Mouse (Mus musculus): ENCODE measurements around the gene Nhsl2. TPM values are rescaled to one million over a fixed set of nuclear protein-coding genes. Genes with fewer than 3 reads are reported as not detected.

The Nhsl2 gene
- polyA plus RNA-seq, 1 experiment: 4.5 TPM

DNA sequence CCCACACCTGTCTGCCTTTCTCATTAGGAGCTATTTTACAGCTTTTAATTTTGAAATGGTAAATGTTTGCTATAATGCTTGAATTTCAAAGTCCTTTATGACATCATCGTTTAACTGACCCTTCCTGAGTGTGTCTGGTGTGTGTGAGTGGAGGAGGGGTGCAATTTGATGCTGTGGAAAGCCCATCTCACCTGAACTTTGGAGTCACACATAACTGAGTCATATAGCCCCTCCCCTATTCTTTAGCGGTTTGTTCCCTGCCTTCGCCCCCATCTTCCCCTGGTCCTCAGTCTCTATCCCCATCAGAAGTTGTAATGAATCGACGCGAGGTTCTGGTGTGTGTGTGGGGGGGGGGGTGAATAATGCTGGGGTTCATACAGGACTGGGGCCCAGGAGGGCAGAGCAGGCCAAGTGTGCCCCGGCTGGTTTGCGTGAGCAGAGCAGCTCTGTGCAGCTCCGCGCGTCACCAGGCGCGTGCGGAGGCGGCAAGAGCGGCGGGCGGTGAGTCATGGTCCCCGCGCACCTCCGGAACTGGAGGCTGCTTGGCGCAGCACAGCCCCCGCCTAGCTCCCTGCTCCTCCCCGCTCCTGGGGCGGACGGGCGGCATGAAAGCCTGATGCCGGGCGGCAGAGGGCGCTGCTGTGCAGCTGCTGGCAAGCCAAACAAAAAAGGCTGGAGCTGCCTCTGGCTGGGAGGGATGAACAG lies 104.8 kb downstream of the Nhsl2 start:
- TF ChIP-seq CTCF (IDR thresholded peaks at IDR 0.05; ENCODE audit: borderline replicate concordance, extremely low read depth, insufficient read depth, insufficient read length) (peak; percentile 79), POLR2A (IDR thresholded peaks at IDR 0.05; ENCODE audit: borderline replicate concordance, extremely low read depth, insufficient read depth, insufficient read length, poor library complexity, severe bottlenecking) (peak; percentile 41; the same call in 1 of the 2 replicates)
- peak; percentile 95 for DNase-seq (ENCODE audit: low read depth)

DNA sequence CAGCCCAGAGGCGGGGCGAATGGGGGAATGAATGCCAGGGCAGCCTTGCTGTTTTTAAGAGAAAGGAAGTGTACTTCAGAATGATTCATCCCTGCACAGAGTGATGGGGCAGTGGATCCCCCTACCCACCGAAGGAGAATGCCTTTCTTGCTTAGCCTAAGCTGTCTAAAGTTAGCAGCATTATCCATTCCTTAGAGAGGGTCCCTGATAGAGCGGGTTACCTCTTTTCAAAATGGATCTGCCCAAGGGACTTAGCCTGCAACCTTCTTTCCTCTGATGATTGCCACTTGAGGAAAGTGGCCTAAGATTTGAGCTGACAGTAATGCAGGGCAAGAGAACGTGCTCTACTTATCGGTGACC lies 105.3 kb downstream of the Nhsl2 start:
- no peak for TF ChIP-seq CTCF (IDR thresholded peaks at IDR 0.05; ENCODE audit: borderline replicate concordance, extremely low read depth, insufficient read depth, insufficient read length)
- TF ChIP-seq POLR2A (IDR thresholded peaks at IDR 0.05; ENCODE audit: borderline replicate concordance, extremely low read depth, insufficient read depth, insufficient read length, poor library complexity, severe bottlenecking): no peak
- no peak for DNase-seq (ENCODE audit: low read depth)

DNA sequence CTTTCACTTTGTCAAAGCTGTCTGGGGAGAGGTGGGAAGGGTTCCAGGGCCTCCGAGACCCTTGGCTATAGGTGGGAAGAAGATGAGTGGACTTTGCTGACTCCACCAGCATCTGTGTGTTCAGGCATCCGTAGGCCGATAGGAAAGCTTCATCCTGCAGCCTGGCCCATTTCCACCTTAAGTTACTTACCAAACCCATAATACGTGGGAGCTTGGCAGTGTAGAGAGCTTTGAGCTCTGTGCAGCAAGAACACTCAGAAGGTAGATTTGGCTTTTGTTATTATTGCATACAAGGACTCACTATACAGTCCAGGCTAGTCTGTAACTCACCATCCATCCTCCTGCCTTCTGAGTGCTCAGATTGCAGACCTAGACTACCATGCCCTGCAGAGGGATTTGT lies 112.7 kb downstream of the Nhsl2 start:
- DNase-seq (ENCODE audit: low read depth): no peak
- TF ChIP-seq POLR2A (IDR thresholded peaks at IDR 0.05; ENCODE audit: borderline replicate concordance, extremely low read depth, insufficient read depth, insufficient read length, poor library complexity, severe bottlenecking): no peak
- TF ChIP-seq CTCF (IDR thresholded peaks at IDR 0.05; ENCODE audit: borderline replicate concordance, extremely low read depth, insufficient read depth, insufficient read length): no peak

DNA sequence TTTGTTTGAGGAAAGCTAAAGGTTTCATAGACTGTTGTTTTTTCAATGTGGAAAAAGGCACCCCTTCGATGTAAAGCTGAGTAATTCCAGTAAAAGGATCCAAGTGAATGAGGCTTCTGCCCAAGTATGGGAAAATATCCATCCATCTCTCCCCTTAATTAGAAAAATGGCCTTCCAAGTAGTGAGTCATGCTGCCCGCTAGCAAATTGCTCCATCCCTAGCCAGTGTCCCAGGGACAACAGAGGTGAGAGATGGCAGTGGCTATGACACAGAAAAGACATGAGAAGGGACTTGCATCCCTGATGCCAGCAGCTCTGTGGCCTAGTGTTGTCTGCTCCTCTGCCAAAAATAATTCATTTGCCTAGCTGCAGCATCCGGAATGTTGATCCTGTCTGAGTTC lies 114.5 kb downstream of the Nhsl2 start:
- no peak for TF ChIP-seq CTCF (IDR thresholded peaks at IDR 0.05; ENCODE audit: borderline replicate concordance, extremely low read depth, insufficient read depth, insufficient read length)
- peak; percentile 15 for DNase-seq (ENCODE audit: low read depth)

DNA sequence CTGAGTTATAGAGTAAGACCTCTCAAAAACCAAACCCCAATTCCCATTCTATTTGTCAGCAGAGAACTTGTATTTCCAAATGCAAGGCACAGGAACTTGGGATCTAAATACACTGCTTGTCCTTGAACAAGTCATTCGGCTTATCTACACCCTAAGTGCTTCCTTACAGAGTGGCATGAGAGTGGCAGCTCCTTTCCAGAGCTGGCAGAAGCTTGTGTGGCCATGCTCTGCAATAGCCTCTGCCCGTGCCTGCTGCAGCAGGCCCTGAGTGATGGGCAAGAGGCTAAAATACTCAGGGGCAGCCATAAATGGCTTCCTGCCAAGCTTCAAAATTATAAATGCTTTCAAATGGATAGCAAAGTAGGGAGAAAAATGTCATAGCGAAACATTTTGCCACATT lies 123.8 kb downstream of the Nhsl2 start:
- TF ChIP-seq CTCF (IDR thresholded peaks at IDR 0.05; ENCODE audit: borderline replicate concordance, extremely low read depth, insufficient read depth, insufficient read length) (no peak), POLR2A (IDR thresholded peaks at IDR 0.05; ENCODE audit: borderline replicate concordance, extremely low read depth, insufficient read depth, insufficient read length, poor library complexity, severe bottlenecking) (no peak)
- no peak for DNase-seq (ENCODE audit: low read depth)

DNA sequence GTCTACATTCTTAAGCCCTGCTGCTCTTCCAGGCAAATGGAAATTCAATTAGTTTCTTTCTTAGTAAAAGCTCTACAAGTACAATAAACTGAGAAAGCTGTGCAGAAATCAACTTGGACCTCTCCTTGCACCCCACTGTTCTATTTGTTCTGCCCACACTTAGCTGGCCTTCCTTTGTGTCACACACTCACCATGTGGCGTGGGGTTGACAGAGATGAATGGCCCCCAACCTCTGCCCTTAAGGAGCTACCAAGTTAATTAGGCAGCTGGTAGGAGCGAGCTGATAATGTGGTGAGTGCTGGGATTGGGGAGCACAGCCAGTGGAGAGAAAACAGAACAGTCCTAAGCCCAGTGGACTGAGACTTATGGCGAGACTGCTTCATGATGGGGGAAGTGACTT lies 127.7 kb downstream of the Nhsl2 start:
- DNase-seq (ENCODE audit: low read depth): no peak
- TF ChIP-seq CTCF (IDR thresholded peaks at IDR 0.05; ENCODE audit: borderline replicate concordance, extremely low read depth, insufficient read depth, insufficient read length): no peak
- TF ChIP-seq POLR2A (IDR thresholded peaks at IDR 0.05; ENCODE audit: borderline replicate concordance, extremely low read depth, insufficient read depth, insufficient read length, poor library complexity, severe bottlenecking): no peak

DNA sequence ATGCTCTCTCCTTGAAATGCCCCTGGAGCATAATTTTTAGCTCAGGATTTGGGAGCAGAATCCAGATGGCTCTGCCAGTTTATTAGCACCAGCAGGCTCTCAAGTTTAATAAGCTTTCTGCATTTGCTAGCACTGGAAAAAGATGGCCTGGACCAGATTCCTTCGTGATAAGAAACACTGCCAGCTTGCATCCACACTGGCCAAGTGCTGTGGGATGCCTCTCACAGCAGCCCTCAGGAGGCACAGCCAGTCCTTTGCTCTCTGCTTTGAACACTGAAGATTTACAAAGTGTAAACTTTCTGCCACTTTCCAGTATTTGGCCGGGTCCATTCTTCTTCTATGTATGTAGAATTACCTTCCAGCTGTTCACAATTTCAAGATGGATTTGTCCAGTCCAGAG lies 129.7 kb downstream of the Nhsl2 start:
- no peak for TF ChIP-seq CTCF (IDR thresholded peaks at IDR 0.05; ENCODE audit: borderline replicate concordance, extremely low read depth, insufficient read depth, insufficient read length)
- TF ChIP-seq POLR2A (IDR thresholded peaks at IDR 0.05; ENCODE audit: borderline replicate concordance, extremely low read depth, insufficient read depth, insufficient read length, poor library complexity, severe bottlenecking): no peak
- DNase-seq (ENCODE audit: low read depth): no peak

DNA sequence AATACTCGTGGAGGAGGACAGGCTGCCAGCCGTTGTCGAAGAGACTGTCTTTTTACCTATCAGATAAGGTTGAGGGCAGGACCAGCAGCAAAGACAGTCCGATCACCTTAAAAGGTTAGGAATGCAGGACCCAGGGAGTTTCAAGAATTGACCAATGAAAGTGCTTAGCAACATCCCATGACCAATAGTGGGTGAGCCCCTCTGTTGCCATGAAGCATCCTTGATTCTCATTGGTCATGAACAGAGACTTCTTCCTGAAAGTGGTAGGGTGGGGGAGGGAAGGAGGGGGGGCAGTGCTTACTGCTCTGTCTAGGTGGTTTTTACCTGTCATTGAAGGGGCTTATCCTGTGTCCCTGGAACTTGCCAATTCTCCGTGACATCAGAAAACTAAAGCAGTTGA lies 130.1 kb downstream of the Nhsl2 start:
- TF ChIP-seq POLR2A (IDR thresholded peaks at IDR 0.05; ENCODE audit: borderline replicate concordance, extremely low read depth, insufficient read depth, insufficient read length, poor library complexity, severe bottlenecking): no peak
- TF ChIP-seq CTCF (IDR thresholded peaks at IDR 0.05; ENCODE audit: borderline replicate concordance, extremely low read depth, insufficient read depth, insufficient read length): no peak
- peak; percentile 63 for DNase-seq (ENCODE audit: low read depth)

DNA sequence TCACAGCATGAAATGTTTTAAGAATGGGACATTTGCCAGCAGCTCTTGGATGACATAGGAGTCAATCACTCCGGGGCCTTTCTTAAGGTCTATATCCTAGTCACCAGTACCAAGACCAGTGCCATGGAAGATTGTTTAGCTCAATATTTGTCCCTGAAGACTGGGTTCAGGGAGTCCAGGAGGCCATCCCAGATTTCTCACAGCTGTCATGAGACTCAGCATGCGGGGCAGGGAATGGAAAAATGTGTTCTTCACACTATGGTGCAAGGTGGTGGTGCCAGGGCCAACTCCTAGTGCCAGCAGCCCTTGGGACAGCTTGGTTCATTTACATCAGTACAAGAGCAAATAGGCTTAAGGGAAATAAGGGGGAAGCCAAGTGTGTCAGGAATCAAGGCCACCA lies 131.4 kb downstream of the Nhsl2 start:
- DNase-seq (ENCODE audit: low read depth): no peak
- TF ChIP-seq CTCF (IDR thresholded peaks at IDR 0.05; ENCODE audit: borderline replicate concordance, extremely low read depth, insufficient read depth, insufficient read length) (no peak), POLR2A (IDR thresholded peaks at IDR 0.05; ENCODE audit: borderline replicate concordance, extremely low read depth, insufficient read depth, insufficient read length, poor library complexity, severe bottlenecking) (no peak)

DNA sequence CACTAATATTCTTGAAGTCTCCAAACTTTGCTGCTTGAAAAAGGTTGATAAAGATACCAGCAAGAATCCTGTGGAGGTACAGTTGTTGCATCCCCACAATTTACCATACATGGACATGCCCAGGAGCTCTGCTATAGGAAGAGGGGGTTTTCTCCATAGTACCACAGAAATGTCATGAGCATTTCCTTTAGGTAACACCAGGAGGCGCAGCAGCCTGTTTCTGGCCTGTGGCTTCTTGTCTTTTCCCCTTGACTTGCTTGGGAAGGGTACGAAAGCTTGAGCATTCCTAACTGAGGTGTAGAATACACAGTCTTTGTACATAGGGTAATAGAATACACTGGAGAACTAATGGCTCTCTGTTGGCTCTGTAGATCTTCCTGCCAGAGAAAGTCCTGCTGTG lies 132.3 kb downstream of the Nhsl2 start:
- TF ChIP-seq POLR2A (IDR thresholded peaks at IDR 0.05; ENCODE audit: borderline replicate concordance, extremely low read depth, insufficient read depth, insufficient read length, poor library complexity, severe bottlenecking): no peak
- TF ChIP-seq CTCF (IDR thresholded peaks at IDR 0.05; ENCODE audit: borderline replicate concordance, extremely low read depth, insufficient read depth, insufficient read length): peak; percentile 53; the same call in 1 of the 2 replicates
- no peak for DNase-seq (ENCODE audit: low read depth)

DNA sequence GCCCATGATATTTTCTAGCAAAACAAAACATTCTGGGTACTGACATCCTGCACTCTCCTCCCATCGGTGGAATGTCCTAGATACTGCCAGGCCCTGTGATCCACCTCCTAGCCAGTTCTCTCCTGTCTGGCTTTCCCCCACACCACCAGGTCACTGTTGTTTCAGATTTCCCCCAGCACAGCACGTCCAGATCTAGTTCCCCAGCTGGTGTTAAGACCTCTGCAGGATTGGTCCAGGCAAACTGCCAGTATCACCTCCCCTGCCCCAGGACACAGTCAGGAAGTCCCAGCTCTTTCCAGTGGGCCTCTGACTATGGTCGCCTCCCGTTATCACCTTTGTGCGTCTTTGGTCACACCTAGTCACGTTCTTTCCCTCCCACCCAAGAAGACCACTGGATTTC lies 134.5 kb downstream of the Nhsl2 start:
- TF ChIP-seq POLR2A (IDR thresholded peaks at IDR 0.05; ENCODE audit: borderline replicate concordance, extremely low read depth, insufficient read depth, insufficient read length, poor library complexity, severe bottlenecking) (no peak), CTCF (IDR thresholded peaks at IDR 0.05; ENCODE audit: borderline replicate concordance, extremely low read depth, insufficient read depth, insufficient read length) (no peak)
- no peak for DNase-seq (ENCODE audit: low read depth)

DNA sequence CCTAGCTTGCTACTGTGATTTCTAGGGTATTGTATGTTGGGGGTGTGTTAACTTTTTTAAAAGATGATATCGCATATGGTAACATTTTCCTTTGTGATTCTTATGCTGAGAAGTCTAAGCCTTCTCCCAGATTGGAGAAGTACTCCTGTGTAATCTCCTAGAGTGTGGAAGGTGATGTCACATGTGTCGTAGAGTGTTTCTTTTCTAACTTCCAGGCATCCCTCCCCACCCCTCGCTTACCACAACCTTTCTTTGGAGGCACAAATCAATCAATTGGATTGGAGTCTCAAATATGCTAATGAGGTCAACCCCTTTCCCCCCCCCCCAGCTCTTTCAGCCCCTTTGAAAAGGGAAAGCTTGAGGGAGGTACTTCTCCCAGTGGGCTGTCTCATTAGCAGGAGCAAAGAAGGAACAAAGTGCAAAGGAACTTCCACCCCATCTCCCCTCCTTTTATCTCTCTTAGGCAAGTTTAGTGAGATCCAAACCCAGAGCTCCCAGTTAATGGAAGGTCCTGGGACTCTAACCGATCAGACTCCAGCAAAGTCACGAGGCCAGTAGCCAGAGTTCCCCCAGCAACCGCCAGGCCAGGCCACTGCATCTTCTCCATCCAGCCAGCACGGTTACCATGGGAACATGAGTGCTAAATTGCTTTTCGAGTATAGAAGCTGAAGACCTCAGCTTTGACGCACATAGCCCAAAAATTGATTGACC lies 137.6 kb downstream of the Nhsl2 start:
- no peak for TF ChIP-seq POLR2A (IDR thresholded peaks at IDR 0.05; ENCODE audit: borderline replicate concordance, extremely low read depth, insufficient read depth, insufficient read length, poor library complexity, severe bottlenecking)
- TF ChIP-seq CTCF (IDR thresholded peaks at IDR 0.05; ENCODE audit: borderline replicate concordance, extremely low read depth, insufficient read depth, insufficient read length): no peak
- peak; percentile 71 for DNase-seq (ENCODE audit: low read depth)

All from brain, embryonic 14.5 days (tissue).